Mouse (Mus musculus) ES-E14 (cell line): ENCODE data around the gene Mchr1. TPM values are rescaled to one million over a fixed set of nuclear protein-coding genes. Genes with fewer than 3 reads are reported as not detected.

Experiments used
- DNase-seq: peaks from one replicate; pipeline ENCODE4 v3.0.0-alpha.2; 2013; ENCODE audit warnings: low read depth, low spot score
- H3K27ac ChIP-seq: 2 replicates; pipeline ENCODE4 v1.5.1; 2012; ENCODE audit warnings: low read depth, mild to moderate bottlenecking, low read length, moderate library complexity, mixed read lengths; ENCODE audit not compliant: poor library complexity, insufficient read depth, severe bottlenecking
- H3K36me3 ChIP-seq: 2 replicates; pipeline ENCODE4 v1.6.1; 2012; ENCODE audit warnings: mild to moderate bottlenecking, low read length, moderate library complexity, mixed read lengths; ENCODE audit not compliant: control insufficient read depth, poor library complexity, insufficient read depth, severe bottlenecking
- H3K4me1 ChIP-seq, 2 experiments: fragments of 150-350 bp in 1 of 2; sonication (generic) in 1 of 2; 2 replicates each; pipeline ENCODE4 v1.6.1; 2012; ENCODE audit warnings: low read length in 2 of 2, mild to moderate bottlenecking in 1 of 2, mixed read lengths in 1 of 2; ENCODE audit not compliant: control insufficient read depth in 2 of 2, insufficient read depth in 2 of 2, poor library complexity in 1 of 2
- H3K4me3 ChIP-seq, 2 experiments: fragments of 150-350 bp in 1 of 2; sonication (generic) in 1 of 2; 2 replicates each; pipeline ENCODE4 v1.5.1; 2012; ENCODE audit warnings: low read length in 2 of 2, low read depth in 1 of 2, mild to moderate bottlenecking in 1 of 2, mixed read lengths in 1 of 2; ENCODE audit not compliant: insufficient read depth in 1 of 2, poor library complexity in 1 of 2, severe bottlenecking in 1 of 2
- H3K9ac ChIP-seq: 2 replicates; pipeline ENCODE4 v1.6.1; 2012; ENCODE audit warnings: low read depth, mild to moderate bottlenecking, low read length, mixed read lengths; ENCODE audit not compliant: poor library complexity, insufficient read depth, severe bottlenecking
- H3K9me3 ChIP-seq: fragments of 150-350 bp; sonication (generic); 2 replicates; pipeline ENCODE4 v1.6.1; 2012; ENCODE audit warnings: low read depth, mild to moderate bottlenecking, low read length; ENCODE audit not compliant: control insufficient read depth, insufficient read depth
- CHD2 ChIP-seq: IDR thresholded peaks from 2 replicates; pipeline ENCODE4 v1.6.1; 2014; ENCODE audit warnings: mild to moderate bottlenecking, low read depth, low read length, inconsistent platforms
- HCFC1 ChIP-seq: IDR thresholded peaks from 2 replicates; pipeline ENCODE4 v1.6.1; 2012; ENCODE audit warnings: low read length, inconsistent platforms, borderline replicate concordance; ENCODE audit not compliant: insufficient read depth
- MAFK ChIP-seq: IDR thresholded peaks from 2 replicates; pipeline ENCODE4 v1.6.1; 2014; ENCODE audit warnings: mild to moderate bottlenecking, low read depth, low read length, inconsistent platforms; ENCODE audit not compliant: insufficient read depth
- ZC3H11A ChIP-seq: IDR thresholded peaks from 2 replicates; pipeline ENCODE4 v1.6.1; 2012; ENCODE audit warnings: low read depth, mild to moderate bottlenecking, inconsistent platforms, low read length, borderline replicate concordance
- ZNF384 ChIP-seq: IDR thresholded peaks from 2 replicates; pipeline ENCODE4 v1.6.1; 2012; ENCODE audit warnings: low read depth, low read length, inconsistent platforms
- in situ Hi-C, 2 experiments: fragments of 600-800 bp; cut with MboI; formaldehyde crosslinking; loops; one replicate each; pipeline ENCODE4 v1.15.1; 2025; ENCODE audit warnings: low sequenced_read_pairs in 2 of 2, inconsistent platforms in 1 of 2; ENCODE audit not compliant: unreplicated experiment in 2 of 2
- total RNA-seq: library from RNA; depleted of rRNA; stranded (reverse); fragments of 300-350 nt; gene quantifications from 2 replicates; pipeline ENCODE4 v1.2.3, GENCODE M21; 2012; rRNA removed

Mchr1 gene
- 0.09 and 0.11 TPM in 2 replicates for total RNA-seq

DNA sequence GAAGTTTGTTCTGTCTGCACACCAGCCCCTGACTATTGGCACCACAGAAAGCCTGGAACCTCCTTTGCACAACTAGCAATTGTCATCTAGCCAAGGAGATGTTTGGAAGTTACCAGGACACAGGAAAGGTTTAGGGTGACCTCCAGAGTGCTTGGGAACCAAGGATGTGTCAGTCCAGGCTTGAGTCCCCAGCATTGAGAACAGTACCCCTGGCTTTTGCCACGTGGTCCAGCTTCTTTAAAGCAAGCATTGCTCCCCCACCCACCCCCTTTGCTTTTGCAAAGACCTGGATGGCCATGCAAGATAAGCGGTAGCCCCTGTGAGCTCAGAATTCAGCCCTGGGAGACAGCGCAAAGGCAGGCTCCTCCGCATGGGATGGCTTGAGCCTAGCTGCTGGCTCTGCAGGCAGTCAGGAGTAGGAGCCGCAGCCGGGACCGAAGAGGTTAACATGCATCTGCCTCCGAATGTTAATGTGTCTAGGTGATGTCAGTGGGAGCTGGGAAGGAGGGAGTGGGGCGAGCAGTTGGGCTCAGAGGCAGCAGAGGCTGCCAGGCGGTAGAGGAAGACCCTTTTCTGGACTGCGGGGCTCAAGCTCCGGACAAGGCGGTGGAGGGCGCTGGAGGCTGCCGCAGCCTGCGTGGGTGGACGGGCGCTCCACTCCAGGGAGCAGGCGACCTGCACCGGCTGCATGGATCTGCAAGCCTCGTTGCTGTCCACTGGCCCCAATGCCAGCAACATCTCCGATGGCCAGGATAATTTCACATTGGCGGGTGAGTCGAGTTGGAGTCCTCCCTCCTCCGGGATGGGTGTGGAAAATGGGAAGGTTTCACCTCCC lies at the start of gene Mchr1:
Mchr1 (plus strand) TSS at position 414 of the 835 bp plus-strand sequence.
- DNase-seq, result no peak
- H3K9me3 ChIP-seq, result no peaks in the 10 kb centered on the region
- H3K4me3 ChIP-seq, result peak within 1 kb of the TSS; percentile 16 to 38; a peak in 3 of 4 replicates
- no peak within 1 kb of the TSS for H3K27ac ChIP-seq
- no peaks in the 10 kb centered on the region for H3K36me3 ChIP-seq
- in situ Hi-C loops, result no loop called here
- H3K9ac ChIP-seq, result peak within 1 kb of the TSS; percentile 33
- TF ChIP-seq CHD2, result no peak
- no peak for TF ChIP-seq MAFK
- no peak for TF ChIP-seq ZC3H11A
- TF ChIP-seq HCFC1, result no peak
- TF ChIP-seq ZNF384, result no peak
- H3K4me1 ChIP-seq, result no peaks in the 10 kb centered on the region

DNA sequence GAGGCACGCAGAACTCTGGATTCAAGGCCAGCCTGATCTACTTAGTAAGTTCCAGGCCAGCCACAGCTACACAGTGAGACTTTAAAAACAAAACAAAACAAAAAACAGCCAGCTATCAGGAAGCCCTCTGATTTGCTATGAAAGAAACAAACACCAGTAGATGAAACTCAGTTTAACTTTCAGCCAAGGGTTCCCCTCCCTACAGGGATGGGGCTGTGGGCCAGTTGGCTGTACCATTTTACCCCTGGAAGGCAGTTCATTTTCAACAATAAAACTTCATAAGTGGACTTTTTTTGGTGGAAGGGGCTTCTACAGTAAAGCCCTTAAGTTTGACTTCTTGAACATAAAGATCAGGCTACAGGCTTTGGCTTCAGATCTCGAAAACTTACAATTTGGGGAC lies 46.2 kb upstream of the Mchr1 start:
- TF ChIP-seq MAFK (no peak), ZC3H11A (no peak), HCFC1 (no peak), CHD2 (no peak), ZNF384 (no peak)
- H3K4me1 ChIP-seq, result peaks cover 0 to 2% of the 10 kb centered on the region in 2 experiments; a peak in 3 of 4 replicates
- H3K4me3 ChIP-seq, result no peak overlapping the region
- DNase-seq, result no peak
- no peaks in the 10 kb centered on the region for H3K36me3 ChIP-seq
- no peak overlapping the region for H3K27ac ChIP-seq
- H3K9me3 ChIP-seq, result no peaks in the 10 kb centered on the region
- H3K9ac ChIP-seq, result no peak overlapping the region
- in situ Hi-C loops, result no loop called here

DNA sequence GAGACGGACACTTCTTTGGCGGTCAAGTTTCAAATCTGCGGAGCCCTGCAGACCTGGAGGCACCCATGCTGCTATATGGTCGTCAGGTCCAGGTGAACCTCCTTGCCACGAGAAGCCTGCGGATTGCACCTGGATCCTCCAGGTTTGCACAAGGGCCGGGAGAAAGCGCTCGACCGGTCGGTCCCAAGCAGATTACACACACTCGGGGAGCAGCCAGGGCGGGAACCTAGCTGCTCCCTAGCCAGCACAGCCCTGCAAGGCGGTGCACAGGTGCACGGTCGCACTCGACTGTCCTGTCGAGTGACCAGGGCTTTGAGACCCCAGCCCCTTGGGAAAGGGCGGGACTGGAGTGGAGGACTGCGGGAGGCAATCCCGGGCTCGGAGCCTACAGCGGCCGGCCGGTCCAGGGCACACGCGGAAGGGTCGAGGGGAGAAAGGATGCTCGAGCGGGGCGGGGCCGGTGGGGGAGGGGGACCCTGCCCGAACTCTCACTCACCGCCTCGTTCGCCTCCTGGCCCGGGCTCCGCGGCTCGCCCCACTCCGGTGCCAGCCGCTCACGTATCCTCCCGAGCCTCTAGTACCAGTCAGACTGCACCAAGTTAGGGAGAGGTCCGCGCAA lies 45.2 kb upstream of the Mchr1 start:
- Histone ChIP-seq H3K4me1 (peaks cover 0 to 2% of the 10 kb centered on the region in 2 experiments; a peak in 3 of 4 replicates), H3K4me3 (peak overlapping the region; percentile 89 to 100), H3K9ac (peak overlapping the region; percentile 81), H3K36me3 (no peaks in the 10 kb centered on the region), H3K9me3 (no peaks in the 10 kb centered on the region), H3K27ac (0 out of 2 replicates have a peak overlapping the region, but pooled peaks have one; percentile 34)
- in situ Hi-C loops, result no loop called here
- peak; percentile 41 for DNase-seq
- no peak for TF ChIP-seq CHD2
- no peak; the same call in 1 of the 2 replicates for TF ChIP-seq HCFC1
- no peak for TF ChIP-seq MAFK
- TF ChIP-seq ZC3H11A, result no peak
- TF ChIP-seq ZNF384, result no peak

DNA sequence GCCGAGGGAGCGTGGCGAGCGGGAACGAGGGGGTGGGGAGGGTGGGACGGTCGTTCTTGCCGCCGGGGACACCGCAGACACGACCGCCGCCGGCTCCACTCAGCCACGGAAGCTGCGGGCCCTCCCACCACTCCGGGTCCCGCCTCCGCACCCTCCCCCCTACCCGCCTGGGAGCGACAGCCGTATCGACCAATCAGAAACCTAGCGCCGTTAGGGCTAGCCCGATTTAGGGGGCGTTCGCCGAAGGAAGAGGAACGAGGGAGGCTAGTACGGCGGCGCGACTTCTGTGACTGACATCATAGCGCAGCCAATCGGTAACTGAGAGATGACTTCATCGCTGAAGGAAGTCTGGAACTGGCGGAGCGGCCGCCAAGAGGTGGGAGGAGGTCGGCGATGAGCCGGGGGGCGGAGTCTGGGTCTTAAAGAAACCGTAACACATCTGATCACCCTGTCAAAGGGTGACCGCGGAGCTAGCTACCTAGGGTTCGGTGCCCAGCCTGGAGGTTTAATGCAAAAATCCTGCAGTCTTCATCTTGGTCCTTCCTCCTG lies 44.6 kb upstream of the Mchr1 start, which contains the start of gene Mrtfa:
Mrtfa (minus strand) TSS at position 128 of the 549 bp plus-strand sequence.
- H3K27ac ChIP-seq, result 0 out of 2 replicates have a peak within 1 kb of the TSS, but pooled peaks have one; percentile 34
- H3K9ac ChIP-seq, result peak within 1 kb of the TSS; percentile 81
- peaks cover 0 to 2% of the 10 kb centered on the region in 2 experiments; a peak in 2 of 4 replicates for H3K4me1 ChIP-seq
- in situ Hi-C loops, result no loop called here
- TF ChIP-seq CHD2 (peak; percentile 54), ZC3H11A (no peak)
- no peaks in the 10 kb centered on the region for H3K36me3 ChIP-seq
- H3K9me3 ChIP-seq, result no peaks in the 10 kb centered on the region
- peak; percentile 98 for DNase-seq
- peak within 1 kb of the TSS; percentile 89 to 100 for H3K4me3 ChIP-seq
